Mouse (Mus musculus): ENCODE measurements around the gene Olfr1028. TPM values are rescaled to one million over a fixed set of nuclear protein-coding genes. Genes with fewer than 3 reads are reported as not detected.

Olfr1028 gene
- polyA plus RNA-seq, 1 experiment, result not detected

DNA sequence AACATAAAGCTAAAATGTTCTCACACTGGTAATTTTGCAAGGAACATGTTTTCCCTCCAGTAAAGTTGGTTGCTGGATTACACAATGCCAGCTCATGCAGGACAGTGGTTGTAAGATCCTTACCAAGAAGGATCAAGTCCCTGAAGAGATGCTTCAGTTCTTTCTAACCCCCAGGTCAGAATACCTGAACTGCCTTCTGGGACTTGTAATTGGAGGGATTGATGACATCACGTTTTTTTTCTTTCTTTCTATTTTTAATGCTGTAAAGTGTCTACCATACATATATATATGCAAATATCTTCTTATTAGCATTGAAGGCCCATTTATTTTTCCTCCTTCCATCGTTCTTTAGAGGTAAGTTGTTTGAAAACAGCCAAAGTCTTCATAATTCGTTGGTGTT, 39.8 kb downstream of the Olfr1028 start, which contains the start of gene Olfr1031:
Gene Olfr1031, plus strand, starts transcription at position 301 of the 400 bp plus-strand sequence.
- no peak for DNase-seq
- no peak for TF ChIP-seq CTCF (IDR thresholded peaks at IDR 0.05; ENCODE audit: borderline replicate concordance, control insufficient read depth, extremely low read depth, insufficient read depth, low read length, poor library complexity)
- TF ChIP-seq POLR2A (IDR thresholded peaks at IDR 0.05; ENCODE audit: control insufficient read depth, extremely low read depth, insufficient read depth, low read length, poor library complexity), result no peak
- H3K4me3 ChIP-seq (ENCODE audit: control insufficient read depth, insufficient read depth, low read length), result no peak within 1 kb of the TSS
- H3K36me3 ChIP-seq (ENCODE audit: control insufficient read depth, insufficient read depth, low read length), result no peaks in the 10 kb centered on the region
- no peak within 1 kb of the TSS for H3K27ac ChIP-seq (ENCODE audit: control insufficient read depth, insufficient read depth, low read length)
- H3K27me3 ChIP-seq (ENCODE audit: control insufficient read depth, insufficient read depth, low read length), result no peaks in the 10 kb centered on the region
- 55% methylated on average over 3 of the region's 3 CpGs for WGBS
- no peaks in the 10 kb centered on the region for H3K4me1 ChIP-seq (replicated peaks; ENCODE audit: control insufficient read depth, insufficient read depth, low read length)

Other genes starting within 250 kb of the Olfr1028 start
- gene Olfr1009, start 235.0 kb upstream of the Olfr1028 start, polyA plus RNA-seq (2012; rRNA removed), result not detected in 2 replicates
- gene Olfr1012, start 187.7 kb upstream of the Olfr1028 start, polyA plus RNA-seq (2012; rRNA removed), result not detected in 2 replicates
- not detected in 2 replicates for gene Olfr1013, start 183.3 kb upstream of the Olfr1028 start, polyA plus RNA-seq (2012; rRNA removed)
- gene Olfr1014, start 177.7 kb upstream of the Olfr1028 start, polyA plus RNA-seq (2012; rRNA removed), result not detected in 2 replicates
- gene Olfr1015, start 168.4 kb upstream of the Olfr1028 start, polyA plus RNA-seq (2012; rRNA removed), result not detected in 2 replicates
- gene Olfr1016, start 147.9 kb upstream of the Olfr1028 start, polyA plus RNA-seq (2012; rRNA removed), result not detected in 2 replicates
- not detected in 2 replicates for gene Olfr1018, start 132.0 kb upstream of the Olfr1028 start, polyA plus RNA-seq (2012; rRNA removed)
- not detected in 2 replicates for gene Olfr1019, start 105.0 kb upstream of the Olfr1028 start, polyA plus RNA-seq (2012; rRNA removed)
- gene Olfr1020, start 103.4 kb upstream of the Olfr1028 start, polyA plus RNA-seq (2012; rRNA removed), result not detected in 2 replicates
- not detected in 2 replicates for gene Olfr1022, start 81.8 kb upstream of the Olfr1028 start, polyA plus RNA-seq (2012; rRNA removed)
- gene Olfr1023, start 64.8 kb upstream of the Olfr1028 start, polyA plus RNA-seq (2012; rRNA removed), result not detected in 2 replicates
- gene Olfr1024, start 45.4 kb upstream of the Olfr1028 start, polyA plus RNA-seq (2012; rRNA removed), result not detected in 2 replicates
- not detected in 2 replicates for gene Olfr1025-ps1, start 35.2 kb upstream of the Olfr1028 start, polyA plus RNA-seq (2012; rRNA removed)
- not detected in 2 replicates for gene Olfr1026, start 28.9 kb upstream of the Olfr1028 start, polyA plus RNA-seq (2012; rRNA removed)
- gene Olfr1029, start 23.5 kb downstream of the Olfr1028 start, polyA plus RNA-seq (2012; rRNA removed), result not detected in 2 replicates
- gene Olfr1030, start 28.8 kb downstream of the Olfr1028 start, polyA plus RNA-seq (2012; rRNA removed), result not detected in 2 replicates
- gene Olfr1031, start 39.9 kb downstream of the Olfr1028 start, polyA plus RNA-seq (2012; rRNA removed), result not detected in 2 replicates
- not detected in 2 replicates for gene Olfr1032, start 55.1 kb downstream of the Olfr1028 start, polyA plus RNA-seq (2012; rRNA removed)
- 0.39 and 0.56 TPM in 2 replicates for gene Olfr1033, start 70.2 kb downstream of the Olfr1028 start, polyA plus RNA-seq (2012; rRNA removed)
- gene Olfr1034, start 95.4 kb downstream of the Olfr1028 start, polyA plus RNA-seq (2012; rRNA removed), result 0.04 TPM in 2 replicates
- not detected in 2 replicates for gene Olfr1036, start 123.6 kb downstream of the Olfr1028 start, polyA plus RNA-seq (2012; rRNA removed)
- not detected in 2 replicates for gene Olfr1037, start 136.9 kb downstream of the Olfr1028 start, polyA plus RNA-seq (2012; rRNA removed)
- gene Olfr1039, start 185.5 kb downstream of the Olfr1028 start, polyA plus RNA-seq (2012; rRNA removed), result not detected in 2 replicates
- gene Olfr1040, start 196.3 kb downstream of the Olfr1028 start, polyA plus RNA-seq (2012; rRNA removed), result not detected in 2 replicates
- not detected in 2 replicates for gene Olfr1042, start 211.4 kb downstream of the Olfr1028 start, polyA plus RNA-seq (2012; rRNA removed)
- gene Olfr1043, start 217.1 kb downstream of the Olfr1028 start, polyA plus RNA-seq (2012; rRNA removed), result not detected in 2 replicates
- gene Olfr1044, start 227.4 kb downstream of the Olfr1028 start, polyA plus RNA-seq (2012; rRNA removed), result not detected in 2 replicates
- not detected in 2 replicates for gene Olfr52, start 235.2 kb downstream of the Olfr1028 start, polyA plus RNA-seq (2012; rRNA removed)

Measured in thymus, adult 2 months (tissue).